Mouse (Mus musculus): ENCODE data around the gene Hnrnpa3. TPM values are rescaled to one million over a fixed set of nuclear protein-coding genes. Genes with fewer than 3 reads are reported as not detected.

Gene Hnrnpa3
- total and polyA plus RNA-seq, 3 experiments: 126 to 437 (median 342) TPM

DNA sequence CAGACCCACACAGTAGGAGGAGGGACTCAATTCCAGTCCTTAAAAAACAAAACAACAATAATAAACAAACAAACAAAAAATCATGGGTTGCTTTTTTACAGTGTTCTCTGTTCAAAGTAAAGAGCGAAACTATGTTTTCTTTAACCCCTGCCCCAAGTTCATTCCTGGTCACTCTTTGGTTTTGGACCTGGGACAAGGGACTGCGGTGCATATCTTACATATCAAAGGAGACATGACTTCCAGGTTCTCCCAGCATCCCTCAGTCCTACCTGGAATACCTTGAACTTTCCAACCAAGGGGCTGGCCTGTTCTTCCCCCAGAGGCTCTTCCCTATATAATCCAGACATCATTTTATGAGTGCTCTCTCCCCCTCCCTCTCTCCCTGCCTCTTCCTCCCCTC, 47.1 kb upstream of the Hnrnpa3 start:
- peaks cover 2 to 7% of the 10 kb centered on the region in 2 experiments; a peak in 3 of 4 replicates for H3K27me3 ChIP-seq (ENCODE audit: control insufficient read depth in 1 of 2, insufficient read depth in 2 of 2, low read length in 2 of 2)
- no peak for DNase-seq (ENCODE audit: low read depth, low spot score)
- H3K4me1 ChIP-seq (ENCODE audit: control insufficient read depth in 1 of 2, insufficient read depth in 2 of 2, low read length in 2 of 2): peaks cover 2 to 12% of the 10 kb centered on the region in 2 experiments; a peak in 3 of 4 replicates
- H3K9ac ChIP-seq (ENCODE audit: control insufficient read depth, low read depth, low read length, poor library complexity, severe bottlenecking): no peak overlapping the region
- no peak overlapping the region for H3K4me3 ChIP-seq (ENCODE audit: control insufficient read depth in 1 of 2, insufficient read depth in 1 of 2, low read depth in 2 of 2, low read length in 2 of 2)
- no peaks in the 10 kb centered on the region for H3K79me2 ChIP-seq (ENCODE audit: control insufficient read depth, insufficient read depth, low read length, poor library complexity)
- no peaks in the 10 kb centered on the region for H3K9me3 ChIP-seq (replicated peaks; ENCODE audit: insufficient read depth, low read length)
- H3K36me3 ChIP-seq (ENCODE audit: control insufficient read depth in 1 of 2, insufficient read depth in 2 of 2, low read length in 2 of 2): peaks cover 0 to 7% of the 10 kb centered on the region in 2 experiments; a peak in 2 of 4 replicates
- TF ChIP-seq ZKSCAN1 (IDR thresholded peaks at IDR 0.05; ENCODE audit: low read depth, low read length): no peak
- no peak overlapping the region for H3K27ac ChIP-seq (ENCODE audit: control insufficient read depth, low read depth, low read length)

DNA sequence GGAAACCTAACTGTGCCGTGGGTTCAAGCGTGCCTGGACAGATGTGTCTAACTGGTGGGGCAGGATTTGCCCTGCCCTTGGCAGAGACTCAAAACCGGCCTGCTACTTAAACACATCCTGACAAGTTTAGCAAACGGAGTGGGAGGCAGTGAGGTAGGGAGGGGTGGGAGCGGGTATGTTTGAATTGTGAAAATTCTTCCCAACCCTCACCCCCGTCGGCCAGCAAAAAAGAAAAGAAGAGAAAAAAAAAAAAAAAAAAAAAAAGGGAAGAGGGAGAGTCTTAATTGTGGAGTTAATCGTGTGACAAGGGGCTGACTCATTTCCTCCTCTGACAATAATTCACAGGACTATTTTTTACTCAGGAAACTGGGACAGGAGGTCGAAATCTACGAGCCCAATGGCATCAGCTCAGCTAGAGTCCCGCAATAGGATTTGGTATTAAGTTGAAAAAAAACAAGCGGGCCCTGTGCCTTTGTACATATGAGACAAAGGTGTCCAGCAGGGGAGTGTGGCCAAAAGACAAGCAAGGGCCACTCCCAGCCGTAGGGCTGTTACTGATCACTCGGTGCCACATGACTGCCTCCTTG, 46.0 kb upstream of the Hnrnpa3 start:
- DNase-seq (ENCODE audit: low read depth, low spot score): peak; percentile 72
- Histone ChIP-seq H3K9ac (ENCODE audit: control insufficient read depth, low read depth, low read length, poor library complexity, severe bottlenecking) (peak overlapping the region; percentile 52), H3K27me3 (ENCODE audit: control insufficient read depth in 1 of 2, insufficient read depth in 2 of 2, low read length in 2 of 2) (peaks cover 2 to 7% of the 10 kb centered on the region in 2 experiments; a peak in 2 of 4 replicates), H3K27ac (ENCODE audit: control insufficient read depth, low read depth, low read length) (peak overlapping the region; percentile 51), H3K36me3 (ENCODE audit: control insufficient read depth in 1 of 2, insufficient read depth in 2 of 2, low read length in 2 of 2) (peaks cover 0 to 7% of the 10 kb centered on the region in 2 experiments; a peak in 2 of 4 replicates), H3K4me1 (ENCODE audit: control insufficient read depth in 1 of 2, insufficient read depth in 2 of 2, low read length in 2 of 2) (peaks cover 2 to 12% of the 10 kb centered on the region in 2 experiments; a peak in 3 of 4 replicates), H3K4me3 (ENCODE audit: control insufficient read depth in 1 of 2, insufficient read depth in 1 of 2, low read depth in 2 of 2, low read length in 2 of 2) (peak overlapping the region; percentile 48 to 58), H3K9me3 (replicated peaks; ENCODE audit: insufficient read depth, low read length) (no peaks in the 10 kb centered on the region), H3K79me2 (ENCODE audit: control insufficient read depth, insufficient read depth, low read length, poor library complexity) (no peaks in the 10 kb centered on the region)
- TF ChIP-seq ZNF384 (IDR thresholded peaks at IDR 0.05; ENCODE audit: low read depth, low read length) (peak; percentile 96), CTCF (IDR thresholded peaks at IDR 0.05 in 2 of 3, conservative IDR thresholded peaks at IDR 0.05 in 1 of 3; ENCODE audit: control insufficient read depth in 1 of 3, insufficient read depth in 1 of 3, low read depth in 2 of 3, low read length in 3 of 3, poor library complexity in 1 of 3, severe bottlenecking in 1 of 3) (no peak), ETS1 (IDR thresholded peaks at IDR 0.05; ENCODE audit: low read depth, low read length) (peak; percentile 48; the same call in 1 of the 2 replicates), KAT2A (conservative IDR thresholded peaks at IDR 0.05; ENCODE audit: low read depth, low read length) (no peak), SIN3A (IDR thresholded peaks at IDR 0.05; ENCODE audit: low read length) (0 out of 2 replicates have a peak, but pooled peaks have one; percentile 16), ZMIZ1 (IDR thresholded peaks at IDR 0.05; ENCODE audit: low read depth, low read length) (no peak), RCOR1 (IDR thresholded peaks at IDR 0.05; ENCODE audit: low read depth, low read length) (peak; percentile 20; the same call in 1 of the 2 replicates), BHLHE40 (IDR thresholded peaks at IDR 0.05; ENCODE audit: borderline replicate concordance, low read depth, low read length) (0 out of 2 replicates have a peak, but pooled peaks have one; percentile 56), EP300 (IDR thresholded peaks at IDR 0.05; ENCODE audit: low read depth in 1 of 2, low read length in 2 of 2) (peak; percentile 36 to 67; a peak in 2 of 4 replicates), JUND (IDR thresholded peaks at IDR 0.05; ENCODE audit: low read depth, low read length) (peak; percentile 80), USF1 (IDR thresholded peaks at IDR 0.05; ENCODE audit: low read depth, low read length) (peak; percentile 15; the same call in 1 of the 2 replicates), GABPA (IDR thresholded peaks at IDR 0.05; ENCODE audit: low read depth, low read length) (no peak)
